Mouse (Mus musculus): ENCODE data around the gene Dvl2. TPM values are rescaled to one million over a fixed set of nuclear protein-coding genes. Genes with fewer than 3 reads are reported as not detected.

Dvl2 gene
- polyA plus RNA-seq, 1 experiment from 2014 or later = 23.3 TPM

GRCm38 (mm10) chr11:70030651-70031320, 30.4 kb downstream of the Dvl2 start:
- Histone ChIP-seq H3K4me2 (no peak overlapping the region), H3K9ac (ENCODE audit: low read depth, low read length) (no peak overlapping the region), H3K4me3 (ENCODE audit: low read depth, low read length) (no peak overlapping the region), H3K27me3 (replicated peaks; ENCODE audit: control insufficient read depth, insufficient read depth, low read length) (no peaks in the 10 kb centered on the region), H3K36me3 (ENCODE audit: control insufficient read depth, insufficient read depth, low read length) (peaks cover 14% of the 10 kb centered on the region; the same call in 1 of the 2 replicates), H3K27ac (ENCODE audit: low read depth, low read length) (no peak overlapping the region), H3K4me1 (replicated peaks; ENCODE audit: control insufficient read depth, insufficient read depth, low read length) (peaks cover 38% of the 10 kb centered on the region), H3K9me3 (ENCODE audit: control insufficient read depth, low read length) (no peaks in the 10 kb centered on the region)
- DNase-seq (ENCODE audit: low spot score) (no peak), ATAC-seq (replicated peaks; ENCODE audit: low FRiP score) (no peak)
- WGBS = 95% methylated on average over 28 of the region's 28 CpGs

- Histone ChIP-seq H3K9ac (ENCODE audit: low read depth, low read length) (no peak overlapping the region), H3K4me1 (replicated peaks; ENCODE audit: control insufficient read depth, insufficient read depth, low read length) (peaks cover 33% of the 10 kb centered on the region), H3K4me2 (no peak overlapping the region), H3K27me3 (replicated peaks; ENCODE audit: control insufficient read depth, insufficient read depth, low read length) (no peaks in the 10 kb centered on the region), H3K36me3 (ENCODE audit: control insufficient read depth, insufficient read depth, low read length) (peaks cover 14% of the 10 kb centered on the region; the same call in 1 of the 2 replicates), H3K4me3 (ENCODE audit: low read depth, low read length) (no peak overlapping the region), H3K27ac (ENCODE audit: low read depth, low read length) (no peak overlapping the region), H3K9me3 (ENCODE audit: control insufficient read depth, low read length) (no peaks in the 10 kb centered on the region)
- ATAC-seq (replicated peaks; ENCODE audit: low FRiP score) = no peak
- WGBS = 95% methylated on average over 11 of the region's 11 CpGs
- DNase-seq (ENCODE audit: low spot score) = no peak
Observed at GRCm38 (mm10) chr11:70031321-70031670, 30.9 kb downstream of the Dvl2 start.

- H3K4me3 ChIP-seq (ENCODE audit: low read depth, low read length) = no peak overlapping the region
- 64% methylated on average over 7 of the region's 7 CpGs for WGBS
- H3K4me2 ChIP-seq = no peak overlapping the region
- peaks cover 4% of the 10 kb centered on the region; the same call in 1 of the 2 replicates for H3K36me3 ChIP-seq (ENCODE audit: control insufficient read depth, insufficient read depth, low read length)
- peaks cover 4% of the 10 kb centered on the region; the same call in 1 of the 2 replicates for H3K4me1 ChIP-seq (replicated peaks; ENCODE audit: control insufficient read depth, insufficient read depth, low read length)
- no peak overlapping the region for H3K9ac ChIP-seq (ENCODE audit: low read depth, low read length)
- ATAC-seq (replicated peaks; ENCODE audit: low FRiP score) (no peak), DNase-seq (ENCODE audit: low spot score) (no peak)
- H3K27me3 ChIP-seq (replicated peaks; ENCODE audit: control insufficient read depth, insufficient read depth, low read length) = no peaks in the 10 kb centered on the region
- H3K27ac ChIP-seq (ENCODE audit: low read depth, low read length) = no peak overlapping the region
- no peaks in the 10 kb centered on the region for H3K9me3 ChIP-seq (ENCODE audit: control insufficient read depth, low read length)
Observed at GRCm38 (mm10) chr11:70038174-70038573, 37.8 kb downstream of the Dvl2 start.

GRCm38 (mm10) chr11:70039631-70040030, 39.2 kb downstream of the Dvl2 start:
- DNase-seq (ENCODE audit: low spot score) (no peak), ATAC-seq (replicated peaks; ENCODE audit: low FRiP score) (no peak)
- WGBS = 88% methylated on average over 10 of the region's 10 CpGs
- H3K4me3 ChIP-seq (ENCODE audit: low read depth, low read length) = no peak overlapping the region
- H3K4me2 ChIP-seq = no peak overlapping the region
- no peak overlapping the region for H3K27ac ChIP-seq (ENCODE audit: low read depth, low read length)
- peaks cover 4% of the 10 kb centered on the region; the same call in 1 of the 2 replicates for H3K4me1 ChIP-seq (replicated peaks; ENCODE audit: control insufficient read depth, insufficient read depth, low read length)
- H3K9me3 ChIP-seq (ENCODE audit: control insufficient read depth, low read length) = no peaks in the 10 kb centered on the region
- H3K9ac ChIP-seq (ENCODE audit: low read depth, low read length) = no peak overlapping the region
- H3K27me3 ChIP-seq (replicated peaks; ENCODE audit: control insufficient read depth, insufficient read depth, low read length) = no peaks in the 10 kb centered on the region
- no peaks in the 10 kb centered on the region; the same call in 1 of the 2 replicates for H3K36me3 ChIP-seq (ENCODE audit: control insufficient read depth, insufficient read depth, low read length)

- Histone ChIP-seq H3K9ac (ENCODE audit: low read depth, low read length) (no peak overlapping the region), H3K4me3 (ENCODE audit: low read depth, low read length) (no peak overlapping the region), H3K27ac (ENCODE audit: low read depth, low read length) (no peak overlapping the region), H3K4me1 (replicated peaks; ENCODE audit: control insufficient read depth, insufficient read depth, low read length) (peaks cover 4% of the 10 kb centered on the region; the same call in 1 of the 2 replicates), H3K4me2 (no peak overlapping the region), H3K9me3 (ENCODE audit: control insufficient read depth, low read length) (no peaks in the 10 kb centered on the region), H3K27me3 (replicated peaks; ENCODE audit: control insufficient read depth, insufficient read depth, low read length) (no peaks in the 10 kb centered on the region), H3K36me3 (ENCODE audit: control insufficient read depth, insufficient read depth, low read length) (no peaks in the 10 kb centered on the region; the same call in 1 of the 2 replicates)
- WGBS = 72% methylated on average over 7 of the region's 7 CpGs
- ATAC-seq (replicated peaks; ENCODE audit: low FRiP score) = no peak
- no peak for DNase-seq (ENCODE audit: low spot score)
Observed at GRCm38 (mm10) chr11:70040184-70040583, 39.8 kb downstream of the Dvl2 start.

GRCm38 (mm10) chr11:70042309-70043085, 42.1 kb downstream of the Dvl2 start:
- Histone ChIP-seq H3K9ac (ENCODE audit: low read depth, low read length) (no peak overlapping the region), H3K9me3 (ENCODE audit: control insufficient read depth, low read length) (no peaks in the 10 kb centered on the region), H3K27ac (ENCODE audit: low read depth, low read length) (no peak overlapping the region), H3K36me3 (ENCODE audit: control insufficient read depth, insufficient read depth, low read length) (no peaks in the 10 kb centered on the region; the same call in 1 of the 2 replicates), H3K4me3 (ENCODE audit: low read depth, low read length) (no peak overlapping the region), H3K4me2 (no peak overlapping the region), H3K27me3 (replicated peaks; ENCODE audit: control insufficient read depth, insufficient read depth, low read length) (no peaks in the 10 kb centered on the region), H3K4me1 (replicated peaks; ENCODE audit: control insufficient read depth, insufficient read depth, low read length) (peaks cover 4% of the 10 kb centered on the region; the same call in 1 of the 2 replicates)
- DNase-seq (ENCODE audit: low spot score) (no peak), ATAC-seq (replicated peaks; ENCODE audit: low FRiP score) (no peak)
- WGBS = 89% methylated on average over 23 of the region's 23 CpGs

- Histone ChIP-seq H3K36me3 (ENCODE audit: control insufficient read depth, insufficient read depth, low read length) (no peaks in the 10 kb centered on the region; the same call in 1 of the 2 replicates), H3K4me2 (no peak overlapping the region), H3K4me1 (replicated peaks; ENCODE audit: control insufficient read depth, insufficient read depth, low read length) (peaks cover 4% of the 10 kb centered on the region; the same call in 1 of the 2 replicates), H3K27ac (ENCODE audit: low read depth, low read length) (no peak overlapping the region), H3K4me3 (ENCODE audit: low read depth, low read length) (no peak overlapping the region), H3K9ac (ENCODE audit: low read depth, low read length) (no peak overlapping the region), H3K9me3 (ENCODE audit: control insufficient read depth, low read length) (no peaks in the 10 kb centered on the region), H3K27me3 (replicated peaks; ENCODE audit: control insufficient read depth, insufficient read depth, low read length) (no peaks in the 10 kb centered on the region)
- ATAC-seq (replicated peaks; ENCODE audit: low FRiP score) (no peak), DNase-seq (ENCODE audit: low spot score) (no peak)
- WGBS = 88% methylated on average over 7 of the region's 7 CpGs
Observed at GRCm38 (mm10) chr11:70043665-70044064, 43.3 kb downstream of the Dvl2 start.

GRCm38 (mm10) chr11:70045435-70045834, 45.0 kb downstream of the Dvl2 start:
- no peak overlapping the region for H3K4me2 ChIP-seq
- no peak overlapping the region for H3K9ac ChIP-seq (ENCODE audit: low read depth, low read length)
- no peak overlapping the region for H3K4me3 ChIP-seq (ENCODE audit: low read depth, low read length)
- 56% methylated on average over 9 of the region's 9 CpGs for WGBS
- no peaks in the 10 kb centered on the region for H3K9me3 ChIP-seq (ENCODE audit: control insufficient read depth, low read length)
- no peaks in the 10 kb centered on the region; the same call in 1 of the 2 replicates for H3K36me3 ChIP-seq (ENCODE audit: control insufficient read depth, insufficient read depth, low read length)
- no peaks in the 10 kb centered on the region for H3K27me3 ChIP-seq (replicated peaks; ENCODE audit: control insufficient read depth, insufficient read depth, low read length)
- DNase-seq (ENCODE audit: low spot score) (no peak), ATAC-seq (replicated peaks; ENCODE audit: low FRiP score) (no peak)
- peaks cover 1% of the 10 kb centered on the region; the same call in 1 of the 2 replicates for H3K4me1 ChIP-seq (replicated peaks; ENCODE audit: control insufficient read depth, insufficient read depth, low read length)
- no peak overlapping the region for H3K27ac ChIP-seq (ENCODE audit: low read depth, low read length)
